In the genomic region with DNA sequence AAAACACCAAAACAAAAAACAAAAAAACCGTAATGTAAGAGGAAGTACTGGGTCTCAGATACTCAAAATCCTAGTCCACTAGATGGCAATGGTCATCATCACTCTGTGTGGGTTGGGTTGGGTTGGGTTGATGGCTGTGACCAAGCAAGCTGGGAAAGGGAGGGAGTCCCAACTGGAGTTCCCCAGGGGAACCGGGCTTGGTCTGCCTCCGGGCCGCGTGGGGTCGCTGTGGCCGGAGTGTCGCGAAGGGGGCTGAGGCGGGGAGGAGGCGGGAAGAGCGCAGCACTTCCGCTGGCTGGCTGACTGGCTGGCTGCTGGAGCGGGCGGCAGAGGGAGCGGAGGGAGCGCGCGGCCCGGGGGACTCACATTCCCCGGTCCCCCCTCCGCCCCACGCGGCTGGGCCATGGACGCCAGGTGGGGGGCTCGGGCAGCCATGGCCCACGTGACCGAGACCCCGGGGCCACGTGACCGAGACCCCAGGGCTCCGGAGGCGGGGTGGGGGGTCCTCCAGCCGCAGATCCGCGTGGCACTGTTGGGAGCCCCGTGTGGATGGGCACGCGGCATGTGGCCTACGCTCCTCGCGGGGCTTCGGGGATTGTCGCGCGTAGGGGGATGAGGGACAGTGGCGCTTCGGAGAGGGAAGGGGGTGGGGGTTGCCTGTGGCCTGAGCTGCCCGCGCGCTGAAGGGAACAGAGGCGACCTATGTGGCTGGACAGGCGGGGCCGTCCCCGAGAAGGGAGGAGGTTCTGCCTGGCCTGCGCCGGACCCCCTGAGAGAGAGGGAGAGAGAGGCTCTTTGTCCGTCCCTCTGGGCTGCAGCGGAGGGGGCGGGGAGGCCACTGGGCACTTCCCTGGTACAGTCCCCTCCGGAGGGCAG, we compare ENCODE assay signal across 8 mouse cellular contexts. TPM values are rescaled to one million over a fixed set of nuclear protein-coding genes. Genes with fewer than 3 reads are reported as not detected.
DNase-seq lines count a peak whose midpoint lies in the region; ATAC-seq lines count a peak whose summit lies in the region.

A gene (plus strand): TSS at position 220 of the 876 bp plus-strand sequence.

- WGBS in intestine, embryonic 15.5 days: under 1% methylated on average over 60 of the region's 61 CpGs
- under 1% methylated on average over 61 of the region's 61 CpGs for WGBS in midbrain, embryonic 10.5 days

- H3K4me2 ChIP-seq in intestine, embryonic 15.5 days (replicated peaks): peak within 1 kb of the TSS; percentile 92

- peak; percentile 86 for ATAC-seq in intestine, embryonic 15.5 days

- no peaks in the 10 kb centered on the region for H3K9me3 ChIP-seq in intestine, embryonic 15.5 days
- no peaks in the 10 kb centered on the region for H3K9me3 ChIP-seq in midbrain, embryonic 10.5 days (replicated peaks)

- peaks cover 24% of the 10 kb centered on the region for H3K36me3 ChIP-seq in intestine, embryonic 15.5 days
- H3K36me3 ChIP-seq in midbrain, embryonic 10.5 days: peaks cover 42% of the 10 kb centered on the region

- peak within 1 kb of the TSS; percentile 95 for H3K9ac ChIP-seq in intestine, embryonic 15.5 days

- intact Hi-C loops in gastrocnemius, postnatal 36 days (cut with DNase I): no loop called here
- intact Hi-C loops in left cerebral cortex, postnatal 36 days (cut with DNase I): no loop called here

- peak; percentile 96 to 98 for DNase-seq in adrenal gland, adult (ENCODE audit: inconsistent age in 2 of 2, low spot score in 1 of 2)
- peak; percentile 85 for DNase-seq in embryo, embryonic 11.5 days (ENCODE audit: low read depth, low spot score)
- DNase-seq in gastrocnemius, postnatal 36 days: peak; percentile 89 to 93
- DNase-seq in left cerebral cortex, postnatal 36 days (ENCODE audit: low spot score in 2 of 2): peak; percentile 90 to 91
- DNase-seq in midbrain, embryonic 10.5 days (ENCODE audit: low spot score): peak; percentile 93
- peak; percentile 82 to 86 for DNase-seq in right cerebral cortex, postnatal 36 days (ENCODE audit: low spot score in 2 of 2)
- peak; percentile 94 to 96 for DNase-seq in urinary bladder, postnatal 4 days (ENCODE audit: low spot score in 2 of 2)

- H3K4me3 ChIP-seq in intestine, embryonic 15.5 days (replicated peaks): peak within 1 kb of the TSS; percentile 94
- peak within 1 kb of the TSS; percentile 77 for H3K4me3 ChIP-seq in midbrain, embryonic 10.5 days

- no peaks in the 10 kb centered on the region for H3K27me3 ChIP-seq in intestine, embryonic 15.5 days (replicated peaks)
- no peaks in the 10 kb centered on the region for H3K27me3 ChIP-seq in midbrain, embryonic 10.5 days (ENCODE audit: low read depth, poor library complexity, severe bottlenecking)

- peaks cover 27% of the 10 kb centered on the region for H3K4me1 ChIP-seq in intestine, embryonic 15.5 days (replicated peaks)
- H3K4me1 ChIP-seq in midbrain, embryonic 10.5 days: peaks cover 49% of the 10 kb centered on the region

- peak within 1 kb of the TSS; percentile 82 for H3K27ac ChIP-seq in intestine, embryonic 15.5 days
- H3K27ac ChIP-seq in midbrain, embryonic 10.5 days (replicated peaks): peak within 1 kb of the TSS; percentile 93

RNA-seq across cellular contexts. Expression of the gene that starts here (rescaled TPM):
- 10 to 100 TPM; 17.3 to 21.4 TPM for total RNA-seq in gastrocnemius, postnatal 36 days (2021)
- polyA plus RNA-seq in intestine, embryonic 15.5 days (2015; fragmentation: Nextera tagmentation; extraction: Ambion mirVana): 124 and 128 TPM in 2 replicates
- 10 to 100 TPM; 24.7 to 33.0 TPM for total RNA-seq in left cerebral cortex, postnatal 36 days (2021)
- polyA plus RNA-seq in midbrain, embryonic 10.5 days (2016; fragmentation: Nextera tagmentation; extraction: Ambion mirVana): 122 and 124 TPM in 2 replicates

Comparison
In these comparisons a context has a peak if more than half of its experiments do, and no peak if none do; other contexts are left out.
1. Peak in every context shown above with its lines: DNase-seq, ATAC-seq, H3K4me3 ChIP-seq and H3K27ac ChIP-seq.